Mouse (Mus musculus): ENCODE results near the gene Myb. TPM values are rescaled to one million over a fixed set of nuclear protein-coding genes. Genes with fewer than 3 reads are reported as not detected.
"Not testable (repeated sequence)": the region's sequence is repeated elsewhere in the genome, so short reads cannot be mapped to it uniquely, and the experiment has no call there.

Myb gene
- total RNA-seq, 2 experiments from 2014 or later = 0.10 to 0.48 TPM

GRCm38 (mm10) chr10:21168466-21168865 lies 7.7 kb upstream of the Myb start:
- DNase-seq = no peak

GRCm38 (mm10) chr10:21167842-21168241 lies 7.1 kb upstream of the Myb start:
- no peak for DNase-seq

- DNase-seq = no peak
Observed at GRCm38 (mm10) chr10:21167165-21167564, 6.4 kb upstream of the Myb start.

GRCm38 (mm10) chr10:21165411-21165810 lies 4.6 kb upstream of the Myb start:
- no peak for DNase-seq

DNA sequence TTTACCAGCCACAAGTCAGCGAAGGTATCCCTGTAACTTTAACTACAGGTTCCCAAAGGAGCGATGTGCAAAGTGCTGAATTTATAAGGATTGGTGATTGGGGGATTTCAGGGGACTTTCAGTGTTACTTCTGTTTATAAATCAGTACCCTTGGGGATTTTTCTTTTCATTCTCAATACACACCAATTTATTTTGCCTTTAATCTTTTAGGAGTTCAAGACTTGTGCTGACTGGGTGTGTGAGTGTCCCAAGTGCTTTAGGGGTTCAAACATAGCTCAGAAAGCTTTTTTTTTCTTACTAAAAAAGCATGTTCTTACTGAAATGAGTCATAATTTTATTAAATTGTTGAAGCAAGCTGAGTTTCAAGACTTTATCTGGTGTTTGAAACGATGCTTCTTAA lies 1.3 kb upstream of the Myb start:
- DNase-seq = no peak

DNA sequence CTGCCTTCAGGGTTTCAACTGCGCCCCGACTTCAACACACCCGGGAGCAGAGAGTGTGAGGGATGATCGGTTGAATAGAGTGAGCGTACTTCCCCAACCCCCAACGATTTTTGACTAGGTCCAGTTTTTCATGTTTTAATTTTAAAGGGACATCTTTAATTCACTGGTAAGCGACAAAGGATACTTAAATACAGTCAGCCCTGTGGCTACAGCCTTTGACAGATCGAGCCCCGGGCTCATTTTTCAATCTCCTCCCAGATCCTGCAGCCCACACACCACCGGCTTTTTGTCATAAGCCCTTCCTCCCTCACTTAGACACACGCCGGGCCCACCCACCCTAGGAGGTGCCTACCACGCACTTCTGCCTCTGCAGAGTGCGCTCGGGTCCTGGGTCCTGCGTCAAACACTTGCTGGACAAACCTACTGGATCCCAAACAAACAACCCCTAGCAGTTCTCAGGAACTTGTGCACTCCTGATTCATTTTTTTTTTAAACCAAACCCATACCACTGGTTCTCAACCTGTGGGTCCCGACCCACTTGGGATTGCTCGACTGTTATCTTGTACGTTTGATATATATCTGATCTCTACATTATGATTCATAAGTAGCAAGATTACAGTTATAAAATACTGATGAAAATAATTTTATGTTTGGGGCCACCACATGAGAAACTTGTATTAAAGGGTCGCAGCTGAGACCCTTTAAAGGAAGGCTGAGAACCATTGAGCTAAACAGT lies 743 bp upstream of the Myb start:
- peak; percentile 8 for DNase-seq

DNA sequence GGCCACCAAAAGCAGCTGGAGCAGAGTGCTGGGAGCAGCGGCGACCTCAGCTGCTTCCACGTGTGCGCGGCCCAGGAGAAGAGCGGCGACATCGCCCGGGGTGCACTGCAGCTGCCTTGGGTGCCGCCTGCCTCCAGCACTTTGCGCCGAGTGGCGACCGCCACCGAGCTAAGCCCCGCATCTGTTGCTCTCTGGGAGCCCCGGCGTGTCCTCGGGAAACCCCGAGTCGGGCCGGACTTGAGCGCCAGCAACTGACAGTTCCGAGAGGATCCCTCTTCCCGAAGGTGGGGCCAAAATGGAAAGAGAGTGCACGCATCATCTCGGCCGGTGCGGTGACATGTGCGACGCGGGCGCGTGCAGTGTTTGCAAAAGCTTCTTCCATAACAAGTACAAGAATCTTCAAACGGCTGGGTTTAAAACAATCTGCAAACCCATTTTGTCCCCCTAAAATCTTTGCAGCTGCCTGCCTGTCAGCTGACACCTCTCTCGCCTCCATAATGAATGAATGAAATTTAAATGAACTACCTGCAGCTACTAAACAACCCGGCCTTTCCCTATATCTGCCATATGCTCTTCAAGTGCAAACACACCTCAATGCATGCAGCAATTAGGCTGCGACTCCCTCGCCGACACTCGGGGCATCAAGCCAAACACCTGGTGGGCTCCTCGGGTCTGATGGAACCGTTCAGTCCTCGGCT lies 938 bp downstream of the Myb start:
- peak; percentile 16 for DNase-seq

DNA sequence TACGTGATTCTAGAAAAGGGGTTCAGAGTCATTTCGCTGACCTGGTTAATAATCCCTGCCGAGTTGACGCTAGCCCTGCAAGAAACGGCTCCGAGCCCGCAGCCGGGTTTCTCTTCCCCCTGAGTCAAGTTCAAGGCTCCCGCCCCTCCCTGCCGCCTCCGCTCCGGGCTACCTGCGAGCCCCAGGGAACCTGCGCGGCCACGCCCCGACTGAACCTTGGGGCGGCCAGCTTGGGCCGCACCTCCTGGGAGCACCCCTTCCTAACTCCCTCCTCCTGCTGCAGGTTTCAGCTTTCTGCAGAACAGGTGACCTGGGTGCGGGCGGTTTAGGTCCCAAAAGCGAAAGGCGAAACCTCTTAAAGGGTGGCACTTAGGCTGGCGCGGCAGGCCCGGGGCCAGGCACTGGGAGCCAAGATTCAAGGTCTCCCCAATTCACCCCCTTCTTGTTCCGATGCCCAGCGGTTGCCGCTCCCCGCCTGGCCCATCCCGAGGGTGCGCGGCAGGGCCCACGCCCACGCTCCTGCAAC lies 1.8 kb downstream of the Myb start:
- peak; percentile 28 for DNase-seq

DNA sequence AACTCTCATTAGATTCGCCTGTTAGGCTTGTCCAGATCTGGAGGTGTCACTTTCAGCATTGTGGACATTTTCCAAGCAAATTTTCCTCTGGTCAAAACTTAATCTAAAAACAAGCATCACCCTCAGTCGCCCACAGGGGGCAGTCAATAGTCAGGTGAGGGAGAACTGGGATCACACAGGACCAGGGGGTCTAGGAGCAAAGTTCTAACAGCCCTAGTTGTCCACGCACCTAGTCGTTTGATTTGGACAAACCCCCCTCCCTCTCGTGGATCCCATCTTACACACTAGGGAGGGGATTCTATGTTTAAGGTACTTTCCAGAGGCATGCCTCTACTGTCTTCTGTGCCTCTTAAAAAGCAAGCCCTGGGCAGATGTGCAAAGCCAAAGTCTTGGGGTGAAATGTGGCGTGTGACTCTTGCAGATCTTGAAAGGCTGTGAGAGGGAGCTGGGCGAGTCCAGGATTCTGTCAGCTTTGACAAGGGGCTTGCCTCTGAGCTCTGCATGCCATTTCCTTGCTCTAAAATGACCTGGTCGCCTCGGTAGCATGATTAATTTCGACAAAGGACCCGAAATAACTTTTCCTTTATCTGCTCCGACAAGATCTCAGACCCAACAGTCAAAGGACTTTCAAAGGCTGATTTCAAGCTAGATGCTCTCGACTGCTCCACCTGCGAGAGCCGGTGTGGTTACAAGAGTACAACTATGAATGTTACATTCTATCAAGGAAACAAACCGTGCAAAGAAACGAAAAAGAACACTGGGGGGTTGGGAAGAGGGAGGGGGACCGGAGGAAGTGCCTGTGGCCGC lies 2.5 kb downstream of the Myb start:
- peak; percentile 11 for DNase-seq

- no peak for DNase-seq
Observed at GRCm38 (mm10) chr10:21156953-21157499, 3.8 kb downstream of the Myb start.

GRCm38 (mm10) chr10:21156416-21156815 lies 4.4 kb downstream of the Myb start:
- DNase-seq = no peak

GRCm38 (mm10) chr10:21154927-21155326 lies 5.9 kb downstream of the Myb start:
- no peak for DNase-seq

DNA sequence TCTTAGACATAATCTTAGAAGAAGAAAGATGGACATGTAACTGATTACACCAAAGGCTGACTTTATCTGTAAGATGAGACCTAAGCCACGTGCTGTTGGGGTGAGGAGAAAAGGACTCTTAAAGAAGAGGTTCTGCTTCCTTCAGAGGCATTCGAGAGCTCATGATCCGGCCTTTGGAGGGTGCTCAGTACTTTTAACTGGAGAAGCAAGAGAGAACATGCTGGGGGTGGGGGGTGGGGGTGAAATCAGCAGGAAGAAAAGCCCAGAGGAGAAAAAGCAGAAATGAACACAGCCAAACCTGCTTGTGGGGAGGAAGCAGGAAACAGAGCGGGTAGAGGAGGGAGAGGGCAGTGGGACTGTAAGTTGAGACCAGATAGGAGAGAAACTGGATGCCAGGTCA lies 7.4 kb downstream of the Myb start:
- no peak for DNase-seq

DNA sequence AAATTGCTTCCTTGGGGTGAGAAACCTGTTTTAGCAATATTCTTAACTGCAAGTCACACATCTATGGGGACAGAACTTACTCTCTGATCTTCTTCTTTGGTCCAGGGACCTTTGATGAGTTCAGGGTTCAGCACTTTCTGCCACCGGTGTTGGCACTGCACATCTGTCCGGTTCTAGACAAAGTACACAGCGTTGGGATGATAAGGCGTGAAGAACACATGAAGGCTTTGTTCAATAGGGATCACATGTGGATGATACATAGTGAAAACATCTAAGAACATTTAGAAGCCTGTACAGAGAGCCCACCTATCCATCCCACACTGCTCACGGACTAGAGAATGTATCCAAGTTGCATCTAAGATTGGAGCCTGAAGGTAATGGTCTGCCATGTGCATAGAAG lies 8.0 kb downstream of the Myb start:
- DNase-seq = no peak

DNA sequence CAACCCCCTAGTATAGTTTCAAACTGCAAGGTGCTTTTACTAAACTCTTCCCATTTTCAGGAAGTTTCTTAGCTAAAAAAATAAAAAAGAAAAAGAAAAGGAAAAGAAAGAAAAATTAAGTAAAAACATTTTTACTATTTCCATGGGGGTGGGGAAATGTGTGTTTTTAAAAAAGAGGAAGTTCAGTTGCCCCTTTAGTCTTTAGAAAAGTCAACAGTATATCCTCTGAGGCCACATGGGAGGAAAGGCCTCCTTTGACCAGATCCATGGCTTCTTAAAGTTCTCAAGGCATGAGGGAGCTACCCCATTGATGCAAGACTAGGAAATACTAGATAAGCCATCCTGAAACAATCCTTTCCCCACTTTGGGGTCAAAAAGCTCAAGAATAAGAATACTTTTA lies 9.5 kb downstream of the Myb start:
- no peak for DNase-seq

GRCm38 (mm10) chr10:21149945-21150344 lies 10.8 kb downstream of the Myb start:
- DNase-seq = not testable (repeated sequence)

DNA sequence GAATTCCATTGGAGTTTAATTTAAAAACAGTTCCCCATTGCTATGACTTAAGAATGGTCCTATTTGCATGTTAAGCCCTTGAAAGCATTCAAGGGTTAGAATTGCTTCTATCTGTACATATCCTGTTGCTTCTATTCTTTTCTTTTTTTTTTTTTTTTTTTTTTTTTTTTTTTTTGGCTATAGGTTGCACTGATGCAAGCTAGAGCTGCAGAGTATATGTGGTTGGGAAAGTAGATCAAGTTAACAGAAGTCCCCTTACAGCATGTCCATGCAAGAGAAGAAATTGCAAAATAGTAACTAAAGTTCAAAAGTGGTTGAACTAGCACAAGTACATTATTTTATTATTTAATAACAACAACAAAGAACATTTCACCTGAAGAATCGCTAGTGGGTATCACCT lies 14.1 kb downstream of the Myb start:
- DNase-seq = no peak

GRCm38 (mm10) chr10:21146263-21146662 lies 14.5 kb downstream of the Myb start:
- DNase-seq = no peak

DNA sequence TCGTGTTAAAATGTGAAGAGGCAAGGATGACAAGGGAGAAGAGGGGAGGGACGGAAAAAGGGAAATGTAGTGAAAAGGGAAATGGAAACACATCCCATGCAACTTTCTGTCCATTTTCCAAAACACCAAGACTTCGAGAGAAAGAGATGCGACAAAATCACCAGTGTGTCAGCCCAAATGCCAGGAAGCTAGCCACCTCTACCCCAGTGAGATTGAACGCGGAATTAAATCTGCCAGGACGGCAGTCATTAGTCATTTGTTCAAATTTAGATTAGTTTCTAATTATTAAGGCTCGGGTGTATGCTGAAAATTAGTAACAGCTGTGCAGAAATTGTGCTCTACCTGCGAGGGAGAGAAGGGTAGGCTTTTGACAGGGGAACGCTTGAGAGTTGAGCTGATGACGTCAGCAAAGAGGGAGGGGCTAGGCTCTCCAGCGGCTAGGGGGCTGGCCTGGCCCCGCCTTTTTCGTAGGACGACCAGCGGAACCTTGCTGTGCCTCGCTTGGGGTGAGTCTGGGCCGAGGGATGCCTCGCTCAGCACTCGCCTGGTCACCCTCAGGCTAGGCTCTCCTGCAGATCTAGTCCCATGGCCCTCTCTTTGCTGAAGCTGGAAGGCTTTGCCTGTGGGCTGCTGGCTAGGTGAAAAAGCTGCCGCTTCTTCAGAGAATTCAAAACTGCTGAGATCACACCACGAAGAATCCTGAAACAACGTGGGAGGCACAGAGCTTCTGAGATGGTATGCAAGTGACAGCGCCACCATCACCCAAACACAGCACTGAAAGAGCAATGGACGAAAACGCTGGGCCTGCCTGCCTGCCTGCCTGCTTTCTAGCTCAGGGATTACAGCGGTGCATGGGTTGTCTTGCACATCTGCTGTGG lies 15.9 kb downstream of the Myb start:
- DNase-seq = peak; percentile 17

GRCm38 (mm10) chr10:21135297-21135696 lies 25.5 kb downstream of the Myb start:
- DNase-seq = no peak

DNA sequence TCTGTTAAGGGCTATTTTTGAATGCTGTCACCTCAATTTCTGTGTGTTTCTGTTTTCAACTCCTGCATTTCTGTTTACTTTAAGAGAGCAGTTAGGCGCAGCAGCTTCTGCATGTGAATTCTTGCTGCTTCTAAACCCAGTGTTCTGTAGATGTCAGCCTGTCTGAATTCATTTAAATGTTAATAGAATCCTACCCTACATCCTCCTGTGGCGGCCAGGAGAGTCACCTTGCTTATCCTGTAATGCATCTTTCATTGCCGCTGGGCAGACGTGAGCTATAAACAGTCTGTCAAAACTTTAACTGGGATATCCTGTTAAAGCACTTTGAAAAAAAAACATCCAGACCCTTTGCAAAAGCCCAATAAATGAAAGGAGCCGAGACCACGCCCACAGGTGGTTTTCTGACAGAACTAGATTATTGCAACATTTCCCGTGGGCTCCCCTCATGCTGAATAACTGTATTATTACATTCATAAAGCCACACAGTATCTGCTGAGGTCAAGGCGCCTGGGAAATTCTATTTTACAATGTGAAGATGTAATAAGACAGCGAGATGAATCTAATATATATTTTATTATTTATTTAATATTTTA lies 29.8 kb downstream of the Myb start:
- no peak for DNase-seq

Measured in gastrocnemius, postnatal 25 days (tissue).